Mouse (Mus musculus): ENCODE data around the gene Gpr61. TPM values are rescaled to one million over a fixed set of nuclear protein-coding genes. Genes with fewer than 3 reads are reported as not detected.

Gene Gpr61
- polyA plus RNA-seq, 1 experiment from 2014 or later = not detected

GRCm38 (mm10) chr3:108111320-108111719, 43.4 kb downstream of the Gpr61 start:
- H3K4me1 ChIP-seq (replicated peaks; ENCODE audit: insufficient read depth, low read length) = no peaks in the 10 kb centered on the region
- peaks cover 42% of the 10 kb centered on the region for H3K36me3 ChIP-seq (ENCODE audit: insufficient read depth, low read length)
- H3K4me2 ChIP-seq (ENCODE audit: low read length) = no peak overlapping the region
- TF ChIP-seq CTCF (IDR thresholded peaks at IDR 0.05; ENCODE audit: low read depth) = no peak
- no peak overlapping the region for H3K9ac ChIP-seq (ENCODE audit: low read depth, low read length)
- no peaks in the 10 kb centered on the region for H3K27me3 ChIP-seq (ENCODE audit: insufficient read depth, low read length)
- DNase-seq (ENCODE audit: low spot score) = no peak
- WGBS = 88% methylated on average over 5 of the region's 5 CpGs
- ATAC-seq (replicated peaks; ENCODE audit: low FRiP score, low read depth) = no peak
- H3K27ac ChIP-seq = no peak overlapping the region
- no peaks in the 10 kb centered on the region for H3K9me3 ChIP-seq (replicated peaks; ENCODE audit: low read length)
- no peak overlapping the region for H3K4me3 ChIP-seq (replicated peaks; ENCODE audit: low read depth, low read length)

- Histone ChIP-seq H3K36me3 (ENCODE audit: insufficient read depth, low read length) (peaks cover 22% of the 10 kb centered on the region), H3K4me3 (replicated peaks; ENCODE audit: low read depth, low read length) (no peak overlapping the region), H3K27ac (no peak overlapping the region), H3K27me3 (ENCODE audit: insufficient read depth, low read length) (no peaks in the 10 kb centered on the region), H3K9ac (ENCODE audit: low read depth, low read length) (no peak overlapping the region), H3K4me1 (replicated peaks; ENCODE audit: insufficient read depth, low read length) (no peaks in the 10 kb centered on the region), H3K9me3 (replicated peaks; ENCODE audit: low read length) (no peaks in the 10 kb centered on the region), H3K4me2 (ENCODE audit: low read length) (no peak overlapping the region)
- DNase-seq (ENCODE audit: low spot score) = no peak
- TF ChIP-seq CTCF (IDR thresholded peaks at IDR 0.05; ENCODE audit: low read depth) = no peak
- 87% methylated on average over 3 of the region's 3 CpGs for WGBS
- no peak for ATAC-seq (replicated peaks; ENCODE audit: low FRiP score, low read depth)
Observed at GRCm38 (mm10) chr3:108105281-108105680, 49.4 kb downstream of the Gpr61 start.

- no peaks in the 10 kb centered on the region for H3K4me1 ChIP-seq (replicated peaks; ENCODE audit: insufficient read depth, low read length)
Observed at GRCm38 (mm10) chr3:108102075-108102474, 52.6 kb downstream of the Gpr61 start.

GRCm38 (mm10) chr3:108101594-108101993, 53.1 kb downstream of the Gpr61 start:
- Histone ChIP-seq H3K27me3 (ENCODE audit: insufficient read depth, low read length) (no peaks in the 10 kb centered on the region), H3K9ac (ENCODE audit: low read depth, low read length) (no peak overlapping the region), H3K4me2 (ENCODE audit: low read length) (no peak overlapping the region), H3K4me3 (replicated peaks; ENCODE audit: low read depth, low read length) (no peak overlapping the region), H3K27ac (no peak overlapping the region), H3K36me3 (ENCODE audit: insufficient read depth, low read length) (no peaks in the 10 kb centered on the region), H3K9me3 (replicated peaks; ENCODE audit: low read length) (no peaks in the 10 kb centered on the region), H3K4me1 (replicated peaks; ENCODE audit: insufficient read depth, low read length) (no peaks in the 10 kb centered on the region)
- ATAC-seq (replicated peaks; ENCODE audit: low FRiP score, low read depth) (no peak), DNase-seq (ENCODE audit: low spot score) (no peak)
- no peak for TF ChIP-seq CTCF (IDR thresholded peaks at IDR 0.05; ENCODE audit: low read depth)
- WGBS = 37% methylated on average over 3 of the region's 3 CpGs

More at GRCm38 (mm10) chr3:108102075-108102474, 52.6 kb downstream of the Gpr61 start:
- no peak overlapping the region for H3K4me2 ChIP-seq (ENCODE audit: low read length)
- no peak overlapping the region for H3K9ac ChIP-seq (ENCODE audit: low read depth, low read length)
- TF ChIP-seq CTCF (IDR thresholded peaks at IDR 0.05; ENCODE audit: low read depth) = no peak
- no peak for DNase-seq (ENCODE audit: low spot score)
- H3K4me3 ChIP-seq (replicated peaks; ENCODE audit: low read depth, low read length) = no peak overlapping the region
- H3K9me3 ChIP-seq (replicated peaks; ENCODE audit: low read length) = no peaks in the 10 kb centered on the region
- H3K27me3 ChIP-seq (ENCODE audit: insufficient read depth, low read length) = no peaks in the 10 kb centered on the region
- H3K36me3 ChIP-seq (ENCODE audit: insufficient read depth, low read length) = no peaks in the 10 kb centered on the region
- H3K27ac ChIP-seq = no peak overlapping the region
- no peak for ATAC-seq (replicated peaks; ENCODE audit: low FRiP score, low read depth)
- 76% methylated on average over 6 of the region's 6 CpGs for WGBS

Other genes with a start within 250 kb of the Gpr61 start
- gene Gstm7, start 223.1 kb downstream of the Gpr61 start, polyA plus RNA-seq (2015; fragmentation: Nextera tagmentation; extraction: Ambion mirVana) = 17.7 and 18.3 TPM in 2 replicates
- gene Gstm6, start 211.1 kb downstream of the Gpr61 start, polyA plus RNA-seq (2015; fragmentation: Nextera tagmentation; extraction: Ambion mirVana) = 8.5 and 8.8 TPM in 2 replicates
- gene Gstm3, start 185.6 kb downstream of the Gpr61 start, polyA plus RNA-seq (2015; fragmentation: Nextera tagmentation; extraction: Ambion mirVana) = 0.14 and 0.17 TPM in 2 replicates
- 148 and 155 TPM in 2 replicates for gene Gstm2, start 168.4 kb downstream of the Gpr61 start, polyA plus RNA-seq (2015; fragmentation: Nextera tagmentation; extraction: Ambion mirVana)
- gene Gstm1, start 136.9 kb downstream of the Gpr61 start, polyA plus RNA-seq (2015; fragmentation: Nextera tagmentation; extraction: Ambion mirVana) = 177 and 224 TPM in 2 replicates
- gene Gstm4, start 110.0 kb downstream of the Gpr61 start, polyA plus RNA-seq (2015; fragmentation: Nextera tagmentation; extraction: Ambion mirVana) = 21.8 and 22.1 TPM in 2 replicates
- gene Ampd2, start 68.2 kb downstream of the Gpr61 start, polyA plus RNA-seq (2015; fragmentation: Nextera tagmentation; extraction: Ambion mirVana) = 35.8 and 38.2 TPM in 2 replicates
- 1.0 and 1.2 TPM in 2 replicates for gene Gnat2, start 62.1 kb downstream of the Gpr61 start, polyA plus RNA-seq (2015; fragmentation: Nextera tagmentation; extraction: Ambion mirVana)
- 134 and 147 TPM in 2 replicates for gene Gnai3, start 8.7 kb downstream of the Gpr61 start, polyA plus RNA-seq (2015; fragmentation: Nextera tagmentation; extraction: Ambion mirVana)
- gene Amigo1, start 31.5 kb upstream of the Gpr61 start, polyA plus RNA-seq (2015; fragmentation: Nextera tagmentation; extraction: Ambion mirVana) = 4.2 and 5.4 TPM in 2 replicates
- gene Cyb561d1, start 46.3 kb upstream of the Gpr61 start, polyA plus RNA-seq (2015; fragmentation: Nextera tagmentation; extraction: Ambion mirVana) = 3.1 and 3.4 TPM in 2 replicates
- 10.9 and 11.0 TPM in 2 replicates for gene Atxn7l2, start 56.1 kb upstream of the Gpr61 start, polyA plus RNA-seq (2015; fragmentation: Nextera tagmentation; extraction: Ambion mirVana)
- gene Sypl2, start 71.8 kb upstream of the Gpr61 start, polyA plus RNA-seq (2015; fragmentation: Nextera tagmentation; extraction: Ambion mirVana) = 3.5 and 3.6 TPM in 2 replicates
- gene Psma5, start 102.0 kb upstream of the Gpr61 start, polyA plus RNA-seq (2015; fragmentation: Nextera tagmentation; extraction: Ambion mirVana) = 254 and 255 TPM in 2 replicates
- 11.7 and 12.4 TPM in 2 replicates for gene Sort1, start 129.2 kb upstream of the Gpr61 start, polyA plus RNA-seq (2015; fragmentation: Nextera tagmentation; extraction: Ambion mirVana)
- gene Mybphl, start 210.0 kb upstream of the Gpr61 start, polyA plus RNA-seq (2015; fragmentation: Nextera tagmentation; extraction: Ambion mirVana) = not detected in 2 replicates
- gene Psrc1, start 229.0 kb upstream of the Gpr61 start, polyA plus RNA-seq (2015; fragmentation: Nextera tagmentation; extraction: Ambion mirVana) = 19.0 and 20.4 TPM in 2 replicates